Mouse (Mus musculus) heart, postnatal 10 days (tissue): ENCODE data around the gene Tiparp. TPM values are rescaled to one million over a fixed set of nuclear protein-coding genes. Genes with fewer than 3 reads are reported as not detected.

Experiments used
- DNase-seq, 2 experiments: peaks; one replicate each; pipeline ENCODE4 v3.0.0; 2021
- intact Hi-C: fragments of 180-260 bp; cut with DNase I; formaldehyde crosslinking; loops from one replicate; pipeline ENCODE4 v1.15.1; 2025
- total RNA-seq, 2 experiments: library from RNA; stranded (reverse); gene quantifications; 2 replicates each; pipeline ENCODE4 v1.2.3; 2021

Tiparp gene
- 10 to 100 TPM; 15.3 to 15.4 TPM for total RNA-seq

- intact Hi-C loops = loop anchor here (2.0 to 5.0 kb wide), 5 partner anchors 131 to 464 kb away; no protein-coding TSS in a partner anchor
- peak; percentile 93 for DNase-seq
Measured at GRCm38 (mm10) chr3:65527691-65528601, at the start of gene Tiparp. Tiparp (plus strand) TSS chr3:65528410.

GRCm38 (mm10) chr3:65480676-65481075, 47.5 kb upstream of the Tiparp start:
- DNase-seq = no peak
- intact Hi-C loops = loop anchor here (1.0 kb wide), 1 partner anchor 37 kb away; no protein-coding TSS in a partner anchor

GRCm38 (mm10) chr3:65482266-65482665, 45.9 kb upstream of the Tiparp start:
- no peak for DNase-seq
- intact Hi-C loops = no loop called here

GRCm38 (mm10) chr3:65482698-65483407, 45.4 kb upstream of the Tiparp start:
- DNase-seq = no peak
- intact Hi-C loops = no loop called here

- no peak for DNase-seq
- intact Hi-C loops = no loop called here
Measured at GRCm38 (mm10) chr3:65484161-65484733, 44.0 kb upstream of the Tiparp start.

GRCm38 (mm10) chr3:65487419-65488088, 40.7 kb upstream of the Tiparp start:
- DNase-seq = no peak
- intact Hi-C loops = no loop called here

- no peak for DNase-seq
- intact Hi-C loops = no loop called here
Measured at GRCm38 (mm10) chr3:65488556-65489244, 39.5 kb upstream of the Tiparp start.

- intact Hi-C loops = no loop called here
Measured at GRCm38 (mm10) chr3:65489601-65490000, 38.6 kb upstream of the Tiparp start.

GRCm38 (mm10) chr3:65494291-65494763, 33.9 kb upstream of the Tiparp start:
- intact Hi-C loops = loop anchor here (2.0 kb wide), 1 partner anchor 40 kb away; no protein-coding TSS in a partner anchor
- DNase-seq = peak; percentile 66 to 71

More at GRCm38 (mm10) chr3:65489601-65490000, 38.6 kb upstream of the Tiparp start:
- no peak for DNase-seq

GRCm38 (mm10) chr3:65507766-65508165, 20.4 kb upstream of the Tiparp start:
- intact Hi-C loops = no loop called here
- DNase-seq = no peak

GRCm38 (mm10) chr3:65510588-65510987, 17.6 kb upstream of the Tiparp start:
- intact Hi-C loops = no loop called here
- no peak for DNase-seq

GRCm38 (mm10) chr3:65515751-65516150, 12.5 kb upstream of the Tiparp start:
- intact Hi-C loops = loop anchor here (5.0 kb wide), 1 partner anchor 48 kb away; no protein-coding TSS in a partner anchor

GRCm38 (mm10) chr3:65516526-65516925, 11.7 kb upstream of the Tiparp start:
- DNase-seq = no peak
- intact Hi-C loops = loop anchor here (5.0 kb wide), 1 partner anchor 49 kb away; no protein-coding TSS in a partner anchor

More at GRCm38 (mm10) chr3:65515751-65516150, 12.5 kb upstream of the Tiparp start:
- no peak for DNase-seq

GRCm38 (mm10) chr3:65517141-65517540, 11.1 kb upstream of the Tiparp start:
- intact Hi-C loops = loop anchor here (1.0 to 5.0 kb wide), 2 partner anchors 36 to 50 kb away; no protein-coding TSS in a partner anchor
- no peak for DNase-seq

GRCm38 (mm10) chr3:65517747-65518527, 10.3 kb upstream of the Tiparp start:
- intact Hi-C loops = loop anchor here (1.0 to 5.0 kb wide), 2 partner anchors 37 to 51 kb away; no protein-coding TSS in a partner anchor
- DNase-seq = no peak

- intact Hi-C loops = no loop called here
- DNase-seq = no peak
Measured at GRCm38 (mm10) chr3:65521391-65521790, 6.8 kb upstream of the Tiparp start.

GRCm38 (mm10) chr3:65523397-65523796, 4.8 kb upstream of the Tiparp start:
- DNase-seq = no peak
- intact Hi-C loops = no loop called here

- no peak for DNase-seq
- intact Hi-C loops = loop anchor here (2.0 to 5.0 kb wide), 3 partner anchors 133 to 467 kb away; no protein-coding TSS in a partner anchor
Measured at GRCm38 (mm10) chr3:65525731-65526130, 2.5 kb upstream of the Tiparp start.
